Mouse (Mus musculus) frontal cortex, adult (tissue): ENCODE measurements around the gene Bmp4.
A peak's percentile ranks its signal among the peaks of the same experiment; 100 is the strongest.

Experiments used
- ATAC-seq: cut with Nextera tagmentation; 2 replicates; pipeline ENCODE4 v1.9.2; 2017; ENCODE audit warnings: mild to moderate bottlenecking, moderate library complexity, mixed read lengths; ENCODE audit not compliant: low TSS enrichment

The Bmp4 gene

GRCm38 (mm10) chr14:46390249-46390775 lies at the start of gene Bmp4:
Gene Bmp4 (minus strand): TSS chr14:46390669.
- no peak for ATAC-seq

DNA sequence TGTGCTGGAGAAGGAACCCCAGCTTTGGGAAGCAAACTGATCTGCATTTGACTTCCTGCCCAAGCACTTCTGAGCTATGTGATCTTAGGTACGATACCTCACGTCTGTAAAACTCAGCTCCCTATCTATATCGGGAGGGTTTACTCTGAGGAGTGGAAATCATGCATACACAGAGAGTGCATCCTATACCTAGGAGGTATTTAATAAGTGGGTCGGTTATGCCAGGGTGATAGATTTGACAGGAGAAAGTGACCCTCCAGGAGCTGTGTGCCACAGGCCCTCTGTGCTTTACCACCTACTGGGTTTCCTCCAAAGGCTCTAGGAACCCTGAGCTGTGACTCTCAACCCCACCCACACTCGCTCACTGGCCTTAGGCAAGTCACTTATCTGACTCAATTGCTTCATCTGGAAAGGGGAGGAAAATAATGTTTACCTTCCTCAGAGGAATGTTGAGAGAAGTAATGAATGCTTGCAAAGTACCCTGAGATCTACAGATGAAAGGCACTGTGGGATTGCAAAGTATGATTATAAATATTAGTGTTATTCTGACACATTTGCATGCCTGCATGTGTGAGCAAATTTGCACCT lies 49.1 kb upstream of the Bmp4 start:
- no peak for ATAC-seq

GRCm38 (mm10) chr14:46436471-46437090 lies 46.1 kb upstream of the Bmp4 start:
- ATAC-seq, result no peak

GRCm38 (mm10) chr14:46430231-46430630 lies 39.8 kb upstream of the Bmp4 start:
- ATAC-seq, result no peak

DNA sequence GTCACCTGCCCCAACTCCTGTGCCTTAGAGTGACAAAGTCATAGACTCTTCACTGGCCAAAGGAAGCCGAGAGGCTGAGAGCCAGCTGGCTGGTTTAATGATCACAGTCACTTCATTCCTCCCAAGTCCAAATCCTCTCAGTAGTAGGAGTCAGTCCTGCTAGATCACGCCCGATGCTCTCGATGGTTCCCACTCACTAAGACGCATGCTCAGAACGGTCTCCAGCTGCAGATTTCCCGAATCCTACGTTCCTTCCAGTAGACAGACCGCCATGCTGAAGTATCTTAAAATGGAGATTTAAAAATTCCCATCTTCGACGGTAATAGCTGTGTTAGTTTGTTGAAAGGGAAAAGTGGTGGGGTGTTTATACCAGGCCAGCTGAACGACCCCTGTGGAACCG lies 36.8 kb upstream of the Bmp4 start:
- ATAC-seq, result no peak

- no peak for ATAC-seq
Measured at GRCm38 (mm10) chr14:46421823-46422222, 31.4 kb upstream of the Bmp4 start.

GRCm38 (mm10) chr14:46419269-46419668 lies 28.8 kb upstream of the Bmp4 start:
- ATAC-seq, result no peak

DNA sequence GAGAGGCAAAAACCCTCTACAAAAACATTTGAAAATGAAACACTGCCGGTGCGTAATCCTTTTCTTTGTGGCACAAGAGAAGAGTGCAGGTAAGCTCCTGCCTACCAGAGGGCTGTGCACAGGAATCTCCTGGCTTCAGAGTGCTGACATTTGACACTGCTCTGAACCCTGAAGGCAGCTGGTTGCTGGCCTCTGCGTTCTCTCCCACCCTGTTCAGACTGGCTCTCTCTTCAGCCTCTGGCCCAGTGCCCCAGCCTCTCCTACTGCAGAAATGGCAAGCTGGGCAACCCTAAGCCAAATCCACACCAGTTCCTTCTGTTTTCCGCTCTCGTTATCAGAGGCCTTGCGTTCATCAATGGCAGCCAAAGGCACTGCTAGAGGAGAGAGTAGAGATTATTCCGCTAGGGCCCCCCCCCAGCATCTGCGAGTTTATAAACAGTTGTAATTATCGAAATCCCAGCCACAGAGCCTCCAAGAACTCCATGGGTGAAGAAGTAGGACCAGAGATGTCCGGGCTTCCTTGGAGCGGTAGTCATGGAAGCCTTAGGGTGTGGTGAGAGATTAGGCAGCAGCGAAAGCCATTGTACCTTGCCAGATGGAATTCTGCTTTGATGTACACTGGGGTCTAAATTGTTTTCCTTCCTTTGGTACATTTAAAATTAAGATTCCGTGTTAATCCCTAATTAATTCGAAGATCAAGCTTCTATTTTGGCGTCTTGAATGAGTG lies 28.1 kb upstream of the Bmp4 start:
- ATAC-seq, result no peak

GRCm38 (mm10) chr14:46412497-46413000 lies 22.1 kb upstream of the Bmp4 start:
- no peak for ATAC-seq

GRCm38 (mm10) chr14:46410557-46411120 lies 20.2 kb upstream of the Bmp4 start:
- ATAC-seq, result no peak

DNA sequence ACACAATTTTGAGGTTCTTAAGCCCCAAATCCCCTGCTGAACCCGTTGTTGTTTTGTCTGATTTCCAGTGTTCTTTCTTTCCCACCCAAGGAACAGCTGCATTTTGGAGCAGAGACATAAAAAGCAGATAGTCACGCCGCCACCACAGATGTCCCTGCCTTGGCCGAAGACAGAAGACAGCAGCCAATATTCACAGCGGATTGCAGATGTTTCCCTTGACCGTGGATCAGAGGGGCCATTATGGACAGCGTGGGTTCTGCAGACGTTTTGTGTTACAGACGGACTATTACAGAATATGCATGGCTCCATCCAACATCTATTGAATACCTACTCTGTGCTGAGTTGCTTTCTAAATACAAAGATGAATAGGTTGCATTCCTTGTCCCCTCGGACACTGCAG lies 18.5 kb upstream of the Bmp4 start:
- peak; percentile 27; the same call in 1 of the 2 replicates for ATAC-seq

GRCm38 (mm10) chr14:46408319-46408718 lies 17.9 kb upstream of the Bmp4 start:
- no peak for ATAC-seq

DNA sequence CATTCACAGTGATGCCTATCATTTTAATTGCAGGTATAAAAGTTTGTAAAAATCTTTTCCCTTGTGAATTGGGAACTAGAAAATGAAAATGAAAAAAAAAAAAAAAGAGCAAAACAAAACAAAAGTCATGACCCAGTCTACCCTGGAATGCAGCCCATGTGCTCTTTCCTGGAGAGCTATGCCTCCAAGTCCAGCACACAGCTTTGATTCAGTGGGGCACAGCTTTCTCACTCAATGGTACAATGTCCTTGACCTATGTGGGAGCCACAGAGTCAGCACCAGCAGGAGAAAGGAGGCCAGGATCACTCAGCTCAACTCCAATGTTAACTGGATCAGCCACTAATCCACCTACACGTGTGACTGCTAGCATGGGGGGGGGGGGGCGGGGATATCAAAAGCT lies 9.5 kb upstream of the Bmp4 start:
- ATAC-seq, result no peak

- ATAC-seq, result no peak
Measured at GRCm38 (mm10) chr14:46398091-46398695, 7.7 kb upstream of the Bmp4 start.

DNA sequence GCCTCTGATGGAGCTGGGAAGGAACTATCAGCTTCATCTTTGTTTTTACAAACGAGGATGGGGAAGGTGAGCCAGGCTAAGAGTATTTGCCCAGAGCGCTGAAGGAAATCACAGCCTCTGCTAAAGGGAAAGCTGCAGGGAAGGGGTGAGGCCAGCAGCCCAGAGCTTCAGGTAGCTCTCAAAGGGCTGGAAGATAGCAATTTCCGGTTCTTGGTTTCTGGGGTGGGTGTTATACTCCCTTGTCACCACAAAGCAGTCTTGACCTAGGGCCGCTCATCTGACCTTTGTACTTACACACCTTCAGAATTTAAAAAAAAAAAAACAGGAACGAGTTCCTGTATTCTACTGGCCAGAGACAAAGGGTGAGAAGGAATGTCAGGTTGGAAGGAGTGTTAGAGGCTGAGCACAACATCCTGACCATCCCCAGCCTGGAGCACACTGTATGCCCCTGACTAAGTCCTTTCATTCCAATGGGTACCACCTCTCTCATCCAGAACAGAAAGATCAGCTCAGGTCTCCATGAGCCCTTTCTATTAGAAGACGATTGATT lies 1.2 kb upstream of the Bmp4 start:
- ATAC-seq, result no peak

DNA sequence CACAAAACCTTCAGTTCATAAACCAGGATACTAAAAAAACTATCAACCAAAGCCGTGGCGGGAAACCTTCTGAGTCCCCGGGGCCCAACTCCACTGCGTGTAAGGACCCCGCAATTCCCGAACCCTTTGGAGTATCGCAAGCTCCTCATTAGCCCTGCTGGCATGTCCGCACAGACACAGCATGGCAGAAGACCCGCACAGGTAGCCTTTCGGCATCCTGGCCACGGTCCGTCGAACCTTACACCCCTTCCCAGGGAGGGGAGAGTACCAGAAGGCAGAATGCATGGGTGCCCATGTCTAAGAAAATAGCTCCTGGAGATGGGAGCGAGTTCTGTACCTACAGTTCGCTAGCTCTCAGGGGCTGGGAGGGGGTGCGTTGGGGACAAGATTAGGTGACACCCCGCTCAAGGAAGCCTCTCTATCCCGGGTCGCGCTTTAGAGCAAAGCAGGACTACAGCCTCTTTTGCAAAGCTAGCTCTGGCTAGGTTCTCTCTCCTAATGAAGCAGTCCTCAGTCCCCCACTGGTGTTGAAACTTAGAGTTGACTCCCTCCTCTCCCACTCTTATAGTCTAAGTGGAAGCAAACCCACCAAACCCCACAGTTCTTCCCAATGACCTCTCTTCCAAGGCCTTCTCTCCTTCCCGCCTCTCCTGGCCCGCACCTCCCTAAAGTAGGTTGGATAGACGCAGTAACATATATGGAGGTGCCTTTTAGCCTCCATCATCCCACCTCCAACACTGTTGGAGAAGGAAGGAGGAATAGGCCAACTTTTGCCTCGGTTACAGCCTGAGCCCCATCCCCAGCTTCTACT lies 826 bp downstream of the Bmp4 start:
- no peak for ATAC-seq

DNA sequence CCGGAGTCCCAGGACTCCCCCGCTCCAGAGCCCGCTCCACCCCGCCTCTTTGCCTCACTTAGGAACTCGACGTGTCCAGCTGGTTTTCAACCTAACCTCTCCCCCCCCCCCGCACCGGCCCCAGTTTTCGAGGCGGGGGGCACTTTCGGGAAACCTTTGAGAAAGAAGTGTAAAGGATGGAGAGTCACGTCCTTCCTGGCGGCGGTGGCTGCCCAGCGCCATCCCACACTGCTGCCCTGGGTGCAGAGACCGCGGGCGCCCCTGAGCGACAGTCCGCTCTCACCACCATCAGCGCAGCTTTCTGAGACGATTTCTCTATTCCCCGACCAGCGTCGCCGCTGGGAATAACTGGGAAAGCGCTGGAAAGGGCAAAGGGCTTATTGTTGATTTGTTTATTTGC lies 1.8 kb downstream of the Bmp4 start:
- ATAC-seq, result no peak

GRCm38 (mm10) chr14:46387821-46388481 lies 2.5 kb downstream of the Bmp4 start:
- no peak for ATAC-seq

GRCm38 (mm10) chr14:46387357-46387671 lies 3.2 kb downstream of the Bmp4 start:
- ATAC-seq, result peak; percentile 39; the same call in 1 of the 2 replicates
